Mouse (Mus musculus) urinary bladder, postnatal 36 days (tissue): Measurements from ENCODE around the gene Rhbg.
"Not testable (repeated sequence)": the region's sequence is repeated elsewhere in the genome, so short reads cannot be mapped to it uniquely, and the experiment has no call there.

Experiments used
- DNase-seq, 2 experiments: peaks; one replicate each; pipeline ENCODE4 v3.0.0; 2022; ENCODE audit warnings: low spot score in 2 of 2, mixed read lengths in 1 of 2

The Rhbg gene

DNA sequence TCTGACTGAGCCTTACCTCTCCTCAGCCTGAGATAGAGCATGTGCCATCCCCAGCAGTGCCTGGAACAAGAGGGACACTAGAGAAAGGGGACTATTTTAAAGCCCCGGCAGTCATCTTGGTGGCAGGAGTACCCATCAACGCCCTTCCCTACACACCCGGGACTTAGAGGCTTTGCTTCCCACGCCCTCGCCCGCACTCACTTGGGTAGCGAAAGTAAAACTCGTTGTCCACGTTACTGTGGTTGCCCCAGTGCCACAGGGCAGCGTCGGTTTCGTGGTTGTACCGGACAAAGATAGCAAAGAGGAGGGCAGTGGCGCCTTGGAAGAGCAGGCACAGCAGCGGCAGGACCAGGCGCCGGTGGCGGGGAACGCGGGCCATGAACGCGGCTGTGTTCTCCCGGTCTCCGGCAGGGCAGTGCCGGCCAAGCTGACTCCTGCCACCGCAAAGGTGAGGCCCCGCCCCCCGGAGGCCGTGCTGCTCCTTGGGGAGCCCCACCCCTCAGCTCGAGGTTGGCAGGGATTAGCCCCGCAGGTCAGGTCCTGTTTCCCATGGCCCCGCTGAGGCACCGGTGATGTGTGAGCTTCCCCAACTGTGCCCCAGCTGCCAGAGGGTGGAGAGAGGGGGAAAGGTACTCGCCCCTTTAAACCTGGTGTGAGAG lies at the start of gene Rhbg:
Gene Rhbg (minus strand): TSS at position 442 of the 659 bp plus-strand sequence.
- peak; percentile 68 to 73 for DNase-seq

DNA sequence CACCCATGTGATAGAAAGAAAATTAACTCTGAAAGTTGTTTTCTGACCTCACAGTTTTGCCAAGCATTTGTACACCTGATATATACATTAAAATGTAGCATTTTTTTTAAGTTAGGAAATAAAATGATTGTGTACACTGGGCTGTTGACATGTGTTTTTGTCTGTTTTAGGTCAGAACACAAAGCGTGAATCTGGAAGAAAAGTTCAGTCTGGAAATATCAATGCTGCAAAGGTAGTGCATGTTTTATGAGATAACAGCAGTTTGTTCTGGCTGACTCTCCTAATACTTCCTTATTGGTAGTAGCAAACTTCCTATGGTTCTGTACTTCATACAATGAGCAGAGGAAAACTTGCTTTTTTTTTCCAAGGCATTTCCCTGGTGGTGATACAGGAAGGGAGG lies 44.7 kb upstream of the Rhbg start:
- no peak for DNase-seq

DNA sequence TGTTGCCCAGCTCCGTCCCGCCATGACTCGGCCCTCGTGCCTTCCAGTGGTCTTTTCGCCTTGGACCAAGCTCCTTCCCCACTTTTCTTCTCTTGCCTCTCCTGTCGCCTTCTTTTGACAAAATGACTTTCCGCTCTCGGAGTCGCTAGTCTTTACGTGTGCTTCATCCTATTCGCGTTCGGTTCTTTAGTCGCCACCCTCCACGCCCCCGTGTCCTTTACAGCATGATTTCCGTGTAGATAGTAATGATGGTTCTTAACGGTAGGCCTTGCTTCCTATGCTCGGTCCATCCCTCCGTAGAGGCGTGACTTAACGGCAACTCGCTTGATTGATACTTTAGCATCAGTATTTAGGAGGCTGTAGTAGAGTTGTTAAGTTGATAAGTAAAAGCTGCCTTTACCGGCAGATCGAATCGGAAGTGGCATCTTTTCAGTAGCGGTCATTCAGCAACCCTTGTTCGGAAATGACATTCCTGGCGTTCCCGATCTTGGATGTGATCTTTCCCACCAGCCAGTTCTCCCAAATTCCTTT lies 42.9 kb upstream of the Rhbg start:
- no peak for DNase-seq

DNA sequence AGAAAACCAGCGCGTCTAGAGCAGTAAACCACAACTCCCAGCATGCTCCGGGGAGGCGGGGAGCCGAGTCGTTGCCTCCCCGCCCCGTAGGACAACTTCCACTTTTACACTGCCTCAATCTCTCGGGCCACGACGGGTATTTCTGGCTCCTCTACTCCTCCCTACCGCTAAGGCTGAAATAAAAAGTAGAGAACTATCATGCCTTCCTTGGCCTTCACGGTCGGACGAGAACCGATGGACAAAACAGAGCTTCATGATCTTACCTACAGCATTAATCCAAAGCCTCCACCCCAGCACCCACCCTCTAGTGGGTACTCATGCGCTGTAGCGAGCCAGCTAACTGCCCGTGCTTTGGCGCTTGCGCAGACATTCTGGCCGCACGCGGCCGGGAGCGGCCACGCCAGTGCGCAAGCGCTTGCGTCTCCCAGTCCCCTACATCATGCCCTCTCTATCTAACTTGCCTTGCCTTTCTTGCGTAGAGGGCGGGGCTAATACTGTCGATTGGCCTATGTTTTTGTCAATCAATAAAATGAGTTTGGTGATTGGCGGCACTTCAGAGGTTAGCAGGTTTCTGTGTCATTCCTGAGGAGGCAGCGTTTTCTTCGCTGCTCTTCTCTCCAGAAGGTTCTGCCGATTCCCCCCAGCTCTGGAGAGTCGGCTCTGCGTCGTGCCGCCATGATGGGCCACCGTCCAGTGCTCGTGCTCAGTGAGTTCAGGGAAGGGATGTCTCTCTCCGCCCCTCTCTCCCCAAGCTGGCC lies 42.2 kb upstream of the Rhbg start, which contains the start of the genes Tsacc and Cct3:
Gene Tsacc (minus strand): TSS at position 439 of the 758 bp plus-strand sequence.
Gene Cct3 (plus strand): TSS at position 556 of the 758 bp plus-strand sequence.
- peak; percentile 88 to 95 for DNase-seq

DNA sequence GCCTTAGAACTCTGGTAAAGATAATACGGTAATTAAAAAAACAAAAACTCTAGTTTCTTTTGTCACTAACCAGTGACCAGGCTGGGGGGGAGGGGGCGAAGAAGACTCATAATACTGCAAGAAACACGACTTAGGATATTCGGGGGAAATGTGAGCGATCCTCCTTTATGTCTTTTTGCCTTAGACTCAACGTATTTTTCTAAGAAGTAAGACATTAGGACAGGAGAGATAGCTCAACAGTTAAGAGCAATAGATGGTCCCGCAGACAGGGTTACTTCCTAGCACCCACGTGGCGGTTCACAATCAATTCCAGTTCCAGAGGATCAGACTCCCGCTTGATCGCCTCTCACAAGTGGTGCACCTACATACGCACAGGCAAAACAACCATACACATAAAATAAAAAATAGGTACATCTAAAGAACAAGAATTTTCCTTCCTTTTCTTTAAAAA lies 41.6 kb upstream of the Rhbg start:
- DNase-seq = no peak

DNA sequence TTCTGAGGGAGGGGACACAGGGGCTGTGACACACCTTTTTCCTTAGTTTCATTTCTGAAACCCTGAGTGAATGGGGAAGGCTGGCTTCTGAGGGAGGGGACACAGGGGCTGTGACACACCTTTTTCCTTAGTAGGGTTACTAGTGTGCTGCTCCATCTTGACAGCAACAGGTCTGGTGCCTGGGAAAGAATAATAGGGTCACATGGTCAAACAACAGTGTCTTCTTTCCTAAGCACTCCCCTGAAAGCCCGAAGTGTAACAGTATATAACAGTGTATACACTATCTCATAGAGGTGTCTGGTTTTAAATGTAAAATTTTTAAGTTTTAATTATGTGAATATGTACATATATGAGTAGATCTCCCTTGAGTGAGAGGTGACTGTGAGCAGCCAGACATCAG lies 40.8 kb upstream of the Rhbg start:
- DNase-seq = not testable (repeated sequence)

DNA sequence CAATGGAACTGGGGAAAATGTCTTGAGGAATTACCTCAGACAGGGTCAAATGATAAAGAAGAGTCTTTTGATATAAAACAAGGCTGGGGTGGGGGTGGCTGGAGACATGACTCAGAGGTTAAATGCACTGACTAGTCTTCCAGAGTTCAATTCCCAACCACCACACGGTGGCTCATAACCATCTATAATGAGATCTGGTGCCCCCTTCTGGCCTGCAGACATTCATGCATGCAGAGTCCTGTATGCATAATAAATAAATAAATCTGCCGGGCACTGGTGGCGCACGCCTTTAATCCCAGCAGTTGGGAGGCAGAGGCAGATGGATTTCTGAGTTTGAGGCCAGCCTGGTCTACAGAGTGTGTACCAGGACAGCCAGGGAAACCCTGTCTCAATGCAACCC lies 37.5 kb upstream of the Rhbg start:
- peak; percentile 4 to 8 for DNase-seq

DNA sequence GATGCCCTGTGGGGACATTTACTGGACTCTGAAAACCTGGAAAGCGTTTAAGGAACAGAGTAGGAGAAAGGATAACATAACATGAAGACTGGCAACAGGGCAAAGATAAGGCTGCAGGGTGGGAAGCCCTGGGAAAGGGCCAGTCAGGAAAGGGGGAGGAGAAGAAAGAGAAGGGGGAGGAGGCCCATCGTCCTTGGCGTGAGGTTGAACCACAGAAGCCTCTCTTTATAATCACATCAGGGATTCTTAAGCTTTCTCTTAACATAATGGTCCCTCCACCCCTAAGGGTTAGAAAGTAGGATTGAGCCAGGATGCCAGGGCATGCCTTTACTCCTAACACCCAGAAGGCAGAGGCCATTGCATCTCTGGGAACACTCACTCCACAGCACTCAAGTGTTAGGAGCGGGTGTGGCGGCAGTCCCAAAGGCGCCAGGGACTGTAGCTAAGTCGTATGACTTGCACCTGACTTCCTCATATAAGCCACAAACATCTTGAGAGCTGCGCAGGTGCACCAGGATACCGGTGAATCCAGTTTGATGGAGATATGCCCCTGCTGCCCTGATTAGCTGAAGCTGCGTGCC lies 33.7 kb upstream of the Rhbg start:
- not testable (repeated sequence) for DNase-seq

DNA sequence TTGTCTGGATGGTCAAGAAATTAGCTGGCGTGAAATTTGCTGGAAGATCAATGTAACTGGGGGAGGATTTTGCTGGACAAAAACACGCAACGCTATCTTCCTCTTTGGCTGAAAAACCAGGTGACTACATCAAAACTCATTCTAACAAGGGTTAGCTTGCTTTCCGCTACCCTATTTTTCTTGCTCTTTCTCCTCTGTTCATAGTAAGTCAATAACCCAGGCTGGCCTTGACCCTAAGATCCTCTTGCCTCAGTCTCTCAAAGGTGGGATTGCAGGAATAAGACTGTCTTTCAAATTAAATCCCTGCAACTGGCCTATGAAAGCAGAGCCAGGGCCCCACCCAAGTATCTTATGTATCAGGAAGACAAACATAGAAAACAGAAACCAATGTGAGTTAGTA lies 32.6 kb upstream of the Rhbg start, which contains the start of gene Gm38392:
Gene Gm38392 (minus strand): TSS at position 101 of the 400 bp plus-strand sequence.
- no peak for DNase-seq

DNA sequence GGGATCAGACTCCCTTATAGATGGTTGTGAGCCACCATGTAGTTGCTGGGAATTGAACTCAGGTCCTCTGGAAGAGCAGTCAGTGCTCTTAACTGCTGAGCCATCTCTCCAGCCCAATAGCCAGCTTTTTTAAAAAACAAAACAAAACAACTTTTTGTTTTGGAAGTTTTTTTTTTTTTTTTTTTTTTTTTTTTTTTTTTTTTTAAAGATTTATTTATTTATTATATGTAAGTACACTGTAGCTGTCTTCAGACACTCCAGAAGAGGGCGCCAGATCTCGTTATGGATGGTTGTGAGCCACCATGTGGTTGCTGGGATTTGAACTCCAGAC lies 31.0 kb upstream of the Rhbg start:
- DNase-seq = not testable (repeated sequence)

DNA sequence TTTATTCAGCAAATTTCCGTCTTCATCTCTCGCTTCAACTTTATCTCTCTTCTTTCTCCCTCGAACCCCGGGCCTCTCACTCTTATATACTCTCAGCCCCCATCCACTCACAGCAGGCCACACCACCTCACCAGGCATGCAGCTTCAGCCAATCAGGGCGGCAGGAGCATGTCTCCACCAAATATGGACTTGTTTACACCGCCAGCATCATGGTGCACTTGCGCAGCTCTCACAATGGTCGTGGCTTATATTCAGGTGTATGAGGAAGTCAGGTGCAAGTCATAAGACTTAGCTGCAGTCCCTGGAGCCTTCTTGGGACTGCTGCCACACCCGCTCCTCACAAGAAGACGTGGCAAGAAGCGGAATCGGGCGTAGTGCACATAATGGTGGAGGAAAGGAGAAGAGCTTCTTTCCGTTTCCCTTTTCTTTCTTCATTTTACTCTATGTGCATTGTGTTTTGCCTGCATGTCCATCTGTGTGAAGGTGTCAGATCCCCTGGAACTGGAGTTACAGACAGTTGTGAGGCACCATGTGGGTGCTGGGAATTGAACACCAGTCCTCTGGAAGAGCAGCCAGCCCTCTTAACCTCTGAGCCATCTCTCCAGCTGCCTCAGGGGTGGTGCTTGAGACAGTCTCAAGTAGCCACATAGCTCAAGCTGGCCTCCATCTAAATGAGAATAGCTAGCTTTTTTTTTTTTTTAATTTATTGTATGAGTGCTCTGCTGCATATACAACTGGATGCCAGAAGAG lies 30.5 kb upstream of the Rhbg start:
- not testable (repeated sequence) for DNase-seq

DNA sequence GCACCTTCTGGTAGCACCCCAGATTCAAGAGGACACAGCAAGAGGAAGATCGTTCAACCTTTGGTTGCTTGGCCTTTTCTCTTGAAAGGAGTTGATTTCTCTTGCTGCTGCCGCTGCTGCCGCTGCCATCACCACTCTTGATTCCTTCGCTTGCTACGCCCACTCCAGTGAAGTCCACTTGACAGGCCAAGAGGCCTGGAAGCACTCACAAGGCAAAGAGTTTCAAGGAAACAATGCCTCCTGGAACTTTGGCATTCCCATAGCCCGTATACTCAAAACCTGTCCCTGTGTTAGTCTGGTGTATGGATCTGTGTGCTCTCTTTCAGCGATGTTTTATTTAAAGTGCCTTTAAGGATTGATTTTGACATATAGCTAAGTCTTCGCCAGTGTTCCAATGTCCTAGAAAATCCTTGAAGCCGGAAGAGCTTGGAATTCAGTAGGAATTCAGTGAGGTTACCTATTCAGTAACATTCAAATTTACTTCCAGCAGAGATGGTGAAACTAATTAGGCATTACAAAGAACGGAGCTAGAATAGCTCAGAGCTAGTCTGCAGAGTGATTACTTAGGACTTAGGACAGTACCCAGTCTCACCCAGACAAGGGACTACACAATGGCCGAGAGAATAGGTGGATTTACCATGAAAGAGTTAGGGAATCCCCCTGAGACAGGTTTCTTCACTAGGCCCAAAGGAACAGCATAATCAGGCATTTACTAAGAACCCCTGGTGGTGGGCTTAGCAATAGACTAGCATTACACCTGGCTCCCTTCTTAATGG lies 26.8 kb upstream of the Rhbg start:
- not testable (repeated sequence) for DNase-seq

DNA sequence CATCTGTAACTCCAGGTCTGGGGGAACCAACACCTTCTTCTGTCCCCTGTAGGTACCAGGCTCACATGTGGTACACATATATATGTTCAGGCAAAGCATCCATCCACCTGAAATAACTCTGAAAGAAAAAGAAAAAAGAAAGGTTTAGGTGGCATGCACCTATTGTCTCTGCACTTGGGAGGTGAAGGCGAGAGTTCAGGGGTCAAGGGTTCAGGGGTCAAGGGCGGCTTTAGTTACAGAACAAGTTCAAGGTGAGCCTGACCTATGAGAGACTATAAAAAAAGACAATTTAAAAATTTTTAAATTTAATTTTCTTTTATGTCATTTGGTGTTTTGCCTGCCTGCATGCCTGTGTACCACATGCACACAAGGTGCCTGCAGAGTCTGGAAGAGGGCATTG lies 25.5 kb upstream of the Rhbg start:
- DNase-seq = no peak

DNA sequence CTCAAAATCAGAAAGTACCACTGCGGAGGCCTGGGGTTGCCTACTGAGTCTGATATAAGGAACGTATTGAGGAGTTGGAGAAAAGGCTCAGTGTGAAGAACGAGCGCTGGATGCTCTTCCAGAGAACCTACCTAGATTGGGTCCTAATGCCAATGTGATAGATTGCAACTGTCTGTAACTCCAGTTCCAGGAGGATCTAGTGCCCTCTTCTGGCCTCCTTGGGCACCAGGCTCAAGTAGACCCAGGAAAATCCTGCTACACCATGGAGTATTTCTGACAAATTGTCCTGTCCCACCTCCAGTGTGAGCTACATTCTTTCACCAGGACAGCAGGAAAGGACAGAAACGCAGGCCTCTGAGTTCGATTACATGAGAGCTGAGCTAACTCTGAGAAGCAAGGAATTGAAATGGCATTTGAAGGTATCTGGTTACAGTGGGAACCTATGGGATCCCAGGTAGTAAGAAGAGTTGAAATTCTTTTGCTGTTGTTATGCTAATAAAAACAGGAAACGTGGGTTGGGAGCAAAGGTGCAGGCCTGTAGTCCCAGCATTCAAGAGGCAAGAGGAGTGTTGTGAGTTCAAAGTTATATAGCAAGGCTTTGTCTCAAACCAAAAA lies 22.1 kb upstream of the Rhbg start:
- DNase-seq = peak in 1 of 2 experiments; percentile 26

DNA sequence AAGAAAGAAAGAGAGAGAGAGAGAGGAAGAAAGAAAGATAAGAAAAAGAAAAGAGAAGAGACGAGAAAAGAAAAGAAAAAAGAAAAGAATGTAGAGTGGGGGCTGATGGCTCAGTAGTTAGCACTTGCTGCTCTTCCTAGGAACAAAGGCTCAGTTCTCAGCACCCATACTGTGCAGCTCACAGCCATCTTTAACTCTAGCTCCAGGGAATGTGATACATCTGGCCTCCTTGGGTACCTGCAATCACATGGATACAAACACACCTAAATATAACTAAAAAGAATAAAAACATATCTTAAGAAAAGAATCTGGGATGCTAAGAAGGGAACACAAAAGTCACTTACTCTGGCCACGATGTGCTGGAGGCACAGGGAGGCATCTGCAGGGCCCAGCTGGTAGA lies 21.6 kb upstream of the Rhbg start:
- DNase-seq = no peak

DNA sequence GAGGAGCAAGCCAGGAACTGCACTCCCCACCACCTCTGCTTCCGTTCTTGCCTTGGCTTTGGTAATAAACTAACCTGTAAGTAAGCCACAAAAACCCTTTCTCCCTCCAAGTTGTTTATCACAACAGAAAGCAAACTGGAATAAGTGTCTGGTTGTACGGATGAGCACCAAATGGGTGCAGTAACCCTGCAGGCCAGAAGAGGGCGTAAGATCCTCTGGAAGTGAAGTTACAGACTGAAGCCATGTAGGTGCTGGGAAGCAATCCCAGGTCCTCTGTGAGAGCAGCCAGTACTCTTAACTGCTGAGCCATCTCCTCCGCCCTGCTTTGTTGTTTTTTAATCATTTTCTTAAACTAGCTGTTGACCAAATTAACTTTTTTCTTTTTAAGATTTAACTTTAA lies 19.5 kb upstream of the Rhbg start:
- DNase-seq = no peak

DNA sequence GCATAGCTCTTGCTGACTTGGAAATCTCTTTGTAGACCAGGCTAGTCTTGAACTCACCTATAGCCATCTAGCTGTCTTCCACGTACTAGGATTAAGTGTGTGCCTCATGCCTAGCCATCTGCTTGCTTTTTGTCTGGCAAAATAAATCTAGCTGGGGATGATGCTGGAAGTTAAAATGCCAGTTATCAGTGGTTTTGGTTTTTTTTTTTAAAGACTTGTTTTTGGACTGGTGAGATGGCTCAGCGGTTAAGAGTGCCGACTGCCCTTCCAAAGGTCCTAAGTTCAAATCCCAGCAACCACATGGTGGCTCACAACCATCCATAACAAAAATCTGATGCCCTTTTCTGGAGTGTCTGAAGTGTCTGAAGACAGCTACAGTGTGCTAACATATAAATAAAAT lies 17.4 kb upstream of the Rhbg start:
- no peak for DNase-seq

DNA sequence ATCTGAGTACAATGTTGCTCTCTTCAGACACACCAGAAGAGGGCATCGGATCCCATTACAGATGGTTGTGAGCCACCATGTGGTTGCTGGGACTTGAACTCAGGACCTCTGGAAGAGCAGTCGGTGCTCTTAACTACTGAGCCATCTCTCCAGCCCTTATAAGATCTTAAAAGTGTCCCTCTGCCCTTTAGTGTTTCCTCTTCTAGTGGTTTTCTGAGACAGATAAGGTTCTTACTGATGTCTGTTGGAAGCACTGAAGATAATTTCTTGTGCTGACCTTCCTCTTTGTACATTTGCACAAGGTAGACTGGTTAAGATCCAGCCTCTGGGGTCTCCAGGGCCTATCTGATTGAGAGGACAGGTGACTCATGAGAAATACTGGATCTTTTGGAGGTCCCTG lies 16.8 kb upstream of the Rhbg start:
- DNase-seq = not testable (repeated sequence)

DNA sequence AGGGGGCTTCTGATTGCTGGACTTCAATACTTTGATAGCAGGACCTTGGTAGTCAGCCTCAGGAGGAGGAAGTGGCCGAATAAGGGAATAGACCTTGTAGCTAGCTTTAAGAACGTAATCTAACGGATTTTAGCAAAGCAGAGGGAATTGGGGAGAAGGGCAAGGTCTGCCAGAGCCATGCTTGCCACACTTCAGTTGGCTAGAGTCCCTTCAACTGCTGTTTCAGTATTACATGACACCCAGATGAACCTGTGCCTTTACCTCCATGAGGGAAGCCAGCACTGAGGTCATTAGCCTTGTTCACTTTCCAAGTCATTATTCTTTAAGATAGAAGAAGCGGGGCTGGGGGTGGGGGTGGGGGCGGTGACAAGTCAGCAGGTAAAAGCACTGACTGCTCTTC lies 14.5 kb upstream of the Rhbg start:
- DNase-seq = no peak

DNA sequence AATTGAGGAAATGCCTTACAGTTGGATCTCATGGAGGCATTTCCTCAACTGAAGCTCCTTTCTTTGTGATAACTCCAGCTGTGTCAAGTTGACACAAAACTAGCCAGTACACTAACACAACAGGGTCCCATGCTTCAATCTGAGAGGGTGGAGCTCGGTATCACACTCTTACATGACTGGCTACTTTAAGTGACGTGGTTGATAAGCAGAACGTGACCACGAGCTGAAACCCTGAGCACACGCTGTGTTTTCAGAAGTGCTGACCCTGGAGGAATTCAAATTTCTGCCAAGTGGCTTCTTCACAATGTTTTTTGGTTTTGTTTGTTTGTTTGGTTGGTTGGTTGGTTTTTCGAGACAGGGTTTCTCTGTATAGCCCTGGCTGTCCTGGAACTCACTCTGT lies 13.5 kb upstream of the Rhbg start:
- not testable (repeated sequence) for DNase-seq

DNA sequence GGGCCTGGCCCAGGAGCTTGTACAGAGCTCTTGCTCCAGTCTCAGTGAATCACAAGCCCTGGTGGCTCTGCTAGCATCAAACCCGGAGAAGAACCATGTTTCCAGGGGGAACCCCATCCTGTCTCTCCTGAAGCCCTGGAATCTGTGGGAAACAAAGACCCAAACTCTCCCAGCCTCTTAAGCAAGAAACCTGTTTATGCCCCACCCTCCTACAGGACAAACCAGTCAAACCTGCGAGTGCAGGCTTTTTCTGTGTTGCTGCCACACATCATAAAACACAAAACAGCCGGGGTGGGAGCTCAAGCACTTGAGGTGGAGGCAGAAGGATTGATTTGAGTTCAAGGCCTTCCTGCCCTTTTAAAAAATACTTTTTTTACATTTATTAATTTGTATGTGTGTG lies 7.8 kb upstream of the Rhbg start:
- peak; percentile 20 to 35 for DNase-seq
